Mouse (Mus musculus) cerebellum, adult 2 months (tissue): ENCODE data around the gene Ncan. TPM values are rescaled to one million over a fixed set of nuclear protein-coding genes. Genes with fewer than 3 reads are reported as not detected.

Experiments used
- DNase-seq, 2 experiments: peaks; one replicate each; pipeline ENCODE4 v3.0.0; 2021
- H3K27ac ChIP-seq: fragments of 200-500 bp; 2 replicates; pipeline ENCODE4 v1.5.1; 2012; ENCODE audit warnings: low read length, control low read depth, inconsistent platforms; ENCODE audit not compliant: insufficient read depth
- H3K27me3 ChIP-seq: fragments of 200-500 bp; 2 replicates; pipeline ENCODE4 v1.6.1; 2012; ENCODE audit warnings: inconsistent platforms, mild to moderate bottlenecking, low read length, moderate library complexity; ENCODE audit not compliant: control insufficient read depth, insufficient read depth
- H3K4me1 ChIP-seq: fragments of 200-500 bp; 2 replicates; pipeline ENCODE4 v1.6.1; 2011; ENCODE audit warnings: low read length; ENCODE audit not compliant: control insufficient read depth, insufficient read depth
- H3K4me3 ChIP-seq: fragments of 200-500 bp; replicated peaks from 2 replicates; pipeline ENCODE3; 2011; ENCODE audit warnings: mild to moderate bottlenecking, low read depth, low read length, control low read depth; ENCODE audit not compliant: insufficient read depth
- CTCF ChIP-seq: fragments of 200-500 bp; IDR thresholded peaks from 2 replicates; pipeline ENCODE4 v1.5.1; 2011; ENCODE audit warnings: low read depth, mild to moderate bottlenecking, control low read depth, low read length, moderate library complexity, borderline replicate concordance; ENCODE audit not compliant: insufficient read depth
- POLR2A ChIP-seq: fragments of 200-500 bp; IDR thresholded peaks from 2 replicates; pipeline ENCODE4 v1.6.1; 2011; ENCODE audit warnings: low read length, control low read depth, borderline replicate concordance; ENCODE audit not compliant: insufficient read depth
- WGBS: fragments of 180-500 bp; shearing (Covaris S2); methylation state at CpG from one replicate; pipeline ENCODE4 v1.1.7; 2018; 5-methylcytosine and 5-hydroxymethylcytosine counted together
- polyA plus RNA-seq: library from polyadenylated mRNA; depleted of rRNA; stranded (reverse); fragments of >200 nt; gene quantifications from 2 replicates; pipeline ENCODE4 v1.2.3, GENCODE M21; 2012

The Ncan gene
- polyA plus RNA-seq, 1 experiment: 15.2 TPM

DNA sequence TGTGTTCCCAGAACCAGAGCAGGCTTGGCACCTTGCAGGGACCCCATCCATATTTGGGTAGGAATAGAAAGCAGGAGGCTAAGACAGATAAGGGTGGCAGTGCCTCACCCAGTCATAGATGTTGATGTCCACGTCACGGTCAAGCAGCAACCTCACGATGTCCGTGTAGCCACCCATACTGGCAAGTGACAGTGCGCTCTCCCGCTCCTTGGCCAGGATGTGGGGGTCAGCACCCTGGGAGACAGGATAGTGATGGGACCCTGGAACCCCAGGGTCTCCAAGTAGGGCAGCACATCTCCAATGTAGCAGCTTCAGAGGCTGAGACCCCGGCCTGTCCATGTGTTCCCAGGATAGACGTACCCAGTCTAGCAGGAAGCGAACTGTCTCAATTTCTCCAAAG lies 14.3 kb upstream of the Ncan start:
- H3K27me3 ChIP-seq: no peaks in the 10 kb centered on the region
- H3K27ac ChIP-seq: no peak overlapping the region
- no peak for TF ChIP-seq POLR2A
- no peak for TF ChIP-seq CTCF
- DNase-seq: no peak
- H3K4me1 ChIP-seq: peaks cover 6% of the 10 kb centered on the region; the same call in 1 of the 2 replicates
- H3K4me3 ChIP-seq: no peak overlapping the region
- 90% methylated on average over 9 of the region's 9 CpGs for WGBS

DNA sequence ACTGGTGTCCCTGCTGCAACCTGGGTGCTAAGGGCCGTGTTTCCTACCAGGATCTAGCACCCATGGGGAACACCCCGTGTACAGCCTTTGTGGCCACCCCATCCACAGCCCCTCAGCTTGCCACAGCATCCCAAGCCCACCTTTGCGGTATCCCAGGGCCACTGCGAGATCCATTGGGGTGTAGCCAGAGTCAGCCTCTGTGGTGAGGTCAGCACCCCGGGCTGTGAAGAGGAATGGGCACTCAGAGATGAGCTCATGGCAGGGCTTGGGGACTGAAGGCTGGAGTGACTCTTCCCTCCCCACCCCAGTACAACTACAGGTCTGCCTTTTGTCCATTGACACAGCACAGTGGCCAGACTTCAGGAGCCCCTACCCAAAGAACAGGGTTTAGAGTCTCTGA lies 13.4 kb upstream of the Ncan start:
- Histone ChIP-seq H3K27me3 (no peaks in the 10 kb centered on the region), H3K27ac (no peak overlapping the region), H3K4me1 (peaks cover 12% of the 10 kb centered on the region), H3K4me3 (no peak overlapping the region)
- no peak for TF ChIP-seq CTCF
- TF ChIP-seq POLR2A: no peak
- WGBS: 86% methylated on average over 5 of the region's 5 CpGs
- DNase-seq: no peak

DNA sequence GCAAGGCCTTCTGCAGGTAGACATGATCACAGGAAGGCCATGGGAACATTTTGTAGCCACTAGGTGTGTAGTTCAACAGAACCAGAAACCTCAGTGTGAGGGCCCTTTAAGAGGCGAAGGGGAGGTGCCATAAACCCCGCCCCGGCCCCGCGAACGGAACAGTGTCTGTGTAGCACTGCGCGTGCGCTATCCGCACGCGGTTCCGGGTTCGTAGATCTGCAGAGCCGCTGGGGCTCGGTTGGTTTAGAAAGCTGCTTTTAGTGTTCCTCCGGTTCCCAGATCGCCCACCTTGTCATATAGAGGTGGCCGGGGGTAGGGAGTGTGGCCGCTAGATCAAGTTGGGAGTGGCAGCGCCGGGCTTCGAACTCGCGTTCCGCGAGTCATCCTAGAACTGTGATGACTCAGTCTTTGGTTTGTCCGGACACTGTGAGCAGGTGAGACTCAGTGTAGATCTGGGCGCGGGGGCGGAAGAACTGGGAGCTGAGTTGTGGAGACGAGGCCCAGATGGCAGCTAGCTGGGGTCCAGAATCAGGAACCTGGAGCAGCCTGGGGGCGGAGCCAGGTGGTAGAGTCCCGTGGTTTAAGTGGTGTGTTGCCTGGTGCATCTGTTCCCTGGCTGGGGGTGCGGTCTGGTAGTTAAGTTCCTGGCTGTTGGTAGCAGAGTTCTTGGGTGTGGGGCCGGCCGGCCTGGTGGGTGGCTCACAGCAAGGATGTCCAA lies 10.7 kb upstream of the Ncan start, which contains the start of gene Nr2c2ap:
Gene Nr2c2ap, plus strand, starts transcription at position 168 of the 718 bp plus-strand sequence.
- DNase-seq: peak; percentile 82
- 1% methylated on average over 37 of the region's 37 CpGs for WGBS
- Histone ChIP-seq H3K27ac (peak within 1 kb of the TSS; percentile 2; the same call in 1 of the 2 replicates), H3K4me1 (peaks cover 9% of the 10 kb centered on the region), H3K27me3 (no peaks in the 10 kb centered on the region), H3K4me3 (peak within 1 kb of the TSS; percentile 86)
- peak; percentile 66; the same call in 1 of the 2 replicates for TF ChIP-seq POLR2A
- no peak for TF ChIP-seq CTCF

- 88% methylated on average over 3 of the region's 3 CpGs for WGBS
These were observed 9.4 kb upstream of the Ncan start for GRCm38 (mm10) chr8:70130066-70130465.

GRCm38 (mm10) chr8:70129309-70129952 lies 8.8 kb upstream of the Ncan start:
- Histone ChIP-seq H3K4me1 (peaks cover 9% of the 10 kb centered on the region), H3K27me3 (no peaks in the 10 kb centered on the region), H3K27ac (peak overlapping the region; percentile 68), H3K4me3 (no peak overlapping the region)
- peak; percentile 43 to 63 for DNase-seq
- TF ChIP-seq CTCF (no peak), POLR2A (no peak)
- 28% methylated on average over 9 of the region's 9 CpGs for WGBS

More at GRCm38 (mm10) chr8:70130066-70130465, 9.4 kb upstream of the Ncan start:
- no peak for DNase-seq
- no peak overlapping the region for H3K27ac ChIP-seq
- peaks cover 9% of the 10 kb centered on the region for H3K4me1 ChIP-seq
- TF ChIP-seq CTCF (no peak), POLR2A (no peak)
- H3K4me3 ChIP-seq: no peak overlapping the region
- H3K27me3 ChIP-seq: no peaks in the 10 kb centered on the region

DNA sequence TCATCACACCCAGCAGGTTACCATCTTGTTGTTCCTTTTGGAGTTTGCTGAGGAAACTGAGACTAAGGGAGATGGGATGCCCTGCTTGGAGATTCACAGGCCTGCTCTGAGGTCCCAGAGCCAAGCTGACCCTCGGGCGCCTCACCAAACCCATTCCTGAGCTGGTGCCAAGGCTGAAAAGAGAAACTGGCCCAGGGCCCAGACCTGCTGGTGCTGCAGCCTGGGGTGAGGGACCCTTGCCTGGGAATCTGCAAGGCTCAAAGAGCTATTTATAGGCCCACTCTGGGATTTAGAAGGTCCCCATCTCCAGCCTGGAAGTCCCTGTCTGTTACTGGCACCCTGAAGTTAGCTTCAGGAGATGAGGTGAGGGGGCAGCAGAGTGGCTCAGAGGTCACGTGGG lies 7.8 kb upstream of the Ncan start:
- Histone ChIP-seq H3K27ac (no peak overlapping the region), H3K4me3 (no peak overlapping the region), H3K27me3 (no peaks in the 10 kb centered on the region), H3K4me1 (peaks cover 9% of the 10 kb centered on the region)
- DNase-seq: peak; percentile 42 to 48
- TF ChIP-seq CTCF (no peak), POLR2A (no peak)
- 30% methylated on average over 3 of the region's 3 CpGs for WGBS

DNA sequence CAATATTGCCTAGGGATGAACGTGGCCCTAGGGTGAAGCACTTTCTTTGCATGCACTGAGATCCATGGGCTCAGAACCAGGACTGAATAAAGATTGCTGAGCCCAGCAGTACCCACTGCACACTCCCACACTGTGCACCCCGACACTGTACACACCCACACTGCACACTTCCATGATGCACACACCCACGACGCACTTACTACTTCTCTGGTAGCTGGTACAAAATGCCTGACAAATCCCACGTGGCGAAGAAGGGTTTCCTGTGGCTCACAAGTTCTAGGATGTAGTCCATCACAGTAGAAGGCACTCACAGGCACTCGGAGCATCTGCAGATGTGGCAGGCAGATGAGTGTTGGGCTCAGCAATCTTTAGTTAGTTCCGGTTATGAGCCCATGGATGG lies 4.3 kb upstream of the Ncan start:
- no peaks in the 10 kb centered on the region for H3K27me3 ChIP-seq
- WGBS: 65% methylated on average over 8 of the region's 8 CpGs
- no peak overlapping the region for H3K27ac ChIP-seq
- no peak for TF ChIP-seq POLR2A
- TF ChIP-seq CTCF: no peak
- H3K4me3 ChIP-seq: no peak overlapping the region
- peaks cover 11% of the 10 kb centered on the region for H3K4me1 ChIP-seq
- DNase-seq: no peak

DNA sequence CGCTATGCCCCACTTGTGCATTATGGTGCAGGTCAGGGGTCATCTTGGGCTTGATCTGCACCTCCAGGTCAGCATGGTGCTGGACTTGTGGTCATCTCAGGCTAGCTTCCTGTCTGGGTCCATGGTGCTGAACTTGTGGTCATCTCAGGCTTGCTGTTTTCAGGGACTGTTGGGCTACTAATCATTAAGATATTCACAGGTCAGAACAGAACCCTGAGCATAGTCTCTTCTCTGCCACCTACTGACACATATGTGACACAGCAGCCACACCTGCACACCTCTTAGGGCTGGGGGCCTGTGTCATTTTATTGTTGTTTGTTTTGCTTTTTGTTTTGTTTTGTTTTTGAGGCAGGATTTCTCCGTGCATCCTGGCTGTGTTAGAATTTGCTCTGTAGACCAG lies 2.2 kb upstream of the Ncan start:
- no peak for DNase-seq
- Histone ChIP-seq H3K4me3 (no peak overlapping the region), H3K27me3 (no peaks in the 10 kb centered on the region), H3K4me1 (peaks cover 13% of the 10 kb centered on the region; the same call in 1 of the 2 replicates), H3K27ac (no peak overlapping the region)
- 70% methylated on average over 2 of the region's 2 CpGs for WGBS
- TF ChIP-seq CTCF (peak; percentile 56; the same call in 1 of the 2 replicates), POLR2A (no peak)
